Mouse (Mus musculus) forebrain, postnatal 0 days (tissue): ENCODE measurements at regions not wholly inside any gene's neighbourhood (a gene's known extent, or its start where the extent isn't known, plus 50 kb on each side); places are given as distances from the start of the nearest gene placed in this dataset.
A peak's percentile ranks its signal among the peaks of the same experiment; 100 is the strongest.

Experiments used
- ATAC-seq: fragments of 200-750 bp; cut with Nextera tagmentation; 2 replicates; pipeline ENCODE4 v1.8.0; 2017; ENCODE audit warnings: mild to moderate bottlenecking, moderate library complexity
- DNase-seq: peaks from one replicate; pipeline ENCODE4 v3.0.0-alpha.2; 2015
- H3K27ac ChIP-seq: fragments of 300-500 bp; sonication (generic); 2 replicates; pipeline ENCODE4 v1.5.1; 2014; ENCODE audit warnings: low read depth, mild to moderate bottlenecking, antibody characterized with exemption, low read length, moderate library complexity, mixed read lengths
- H3K27me3 ChIP-seq: fragments of 300-500 bp; sonication (generic); 2 replicates; pipeline ENCODE4 v1.6.1; 2014; ENCODE audit warnings: mild to moderate bottlenecking, low read length, mixed read lengths; ENCODE audit not compliant: insufficient read depth
- H3K36me3 ChIP-seq: fragments of 300-500 bp; sonication (generic); 2 replicates; pipeline ENCODE4 v1.6.1; 2014; ENCODE audit warnings: mild to moderate bottlenecking, moderate library complexity; ENCODE audit not compliant: insufficient read depth
- H3K4me1 ChIP-seq: fragments of 300-500 bp; sonication (generic); 2 replicates; pipeline ENCODE4 v1.6.1; 2014; ENCODE audit warnings: antibody characterized with exemption; ENCODE audit not compliant: insufficient read depth
- H3K4me2 ChIP-seq: fragments of 300-500 bp; sonication (generic); 2 replicates; pipeline ENCODE4 v1.6.1; 2014; ENCODE audit warnings: low read depth, mild to moderate bottlenecking, moderate library complexity
- H3K4me3 ChIP-seq: fragments of 300-500 bp; sonication (generic); 2 replicates; pipeline ENCODE4 v1.5.1; 2014; ENCODE audit warnings: low read depth, low read length, mixed read lengths
- H3K9ac ChIP-seq: fragments of 300-500 bp; sonication (generic); 2 replicates; pipeline ENCODE4 v1.6.1; 2014; ENCODE audit warnings: mild to moderate bottlenecking
- H3K9me3 ChIP-seq: fragments of 300-500 bp; sonication (generic); 2 replicates; pipeline ENCODE4 v1.6.1; 2016; ENCODE audit warnings: low read length
- CTCF ChIP-seq: sonication (generic); IDR thresholded peaks from 2 replicates; pipeline ENCODE4 v1.5.1; 2016; ENCODE audit warnings: antibody characterized with exemption, control low read depth, low read depth
- WGBS: fragments of 180-500 bp; shearing (Covaris S2); extraction: QIAGEN DNeasy Blood & Tissue Kit; methylation state at CpG from one replicate; pipeline ENCODE4 v1.1.7; 2014; 5-methylcytosine and 5-hydroxymethylcytosine counted together

DNA sequence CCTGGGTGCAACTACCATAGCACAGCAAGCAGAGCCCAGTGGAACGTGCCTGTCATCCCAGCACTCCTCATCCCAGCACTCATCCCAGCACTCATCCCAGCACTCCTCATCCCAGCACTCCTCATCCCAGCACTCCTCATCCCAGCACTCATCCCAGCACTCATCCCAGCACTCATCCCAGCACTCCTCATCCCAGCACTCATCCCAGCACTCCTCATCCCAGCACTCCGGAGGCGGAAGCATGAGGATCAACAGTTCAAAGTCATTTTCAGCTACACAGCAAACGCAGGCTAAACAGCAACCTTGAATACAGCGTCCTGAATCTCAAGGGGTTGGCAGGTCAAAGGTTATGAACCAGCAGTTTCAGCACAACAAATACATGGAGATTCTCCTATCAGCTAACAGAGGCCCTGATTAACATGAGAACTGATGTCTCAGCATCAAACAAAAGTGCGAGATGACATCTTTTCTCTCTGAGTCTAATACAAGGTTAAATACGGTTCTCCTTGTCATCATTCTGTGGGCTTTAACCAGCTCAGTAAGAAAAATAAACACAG lies 211.8 kb downstream of the Pdcd6ip start:
- no peak for TF ChIP-seq CTCF
- Histone ChIP-seq H3K9me3 (no peaks in the 10 kb centered on the region), H3K36me3 (no peaks in the 10 kb centered on the region), H3K9ac (no peak overlapping the region), H3K27me3 (no peaks in the 10 kb centered on the region), H3K27ac (no peak overlapping the region), H3K4me3 (no peak overlapping the region), H3K4me1 (no peaks in the 10 kb centered on the region), H3K4me2 (no peak overlapping the region)
- ATAC-seq, result no peak
- DNase-seq, result no peak
- 63% methylated on average over 7 of the region's 7 CpGs for WGBS

DNA sequence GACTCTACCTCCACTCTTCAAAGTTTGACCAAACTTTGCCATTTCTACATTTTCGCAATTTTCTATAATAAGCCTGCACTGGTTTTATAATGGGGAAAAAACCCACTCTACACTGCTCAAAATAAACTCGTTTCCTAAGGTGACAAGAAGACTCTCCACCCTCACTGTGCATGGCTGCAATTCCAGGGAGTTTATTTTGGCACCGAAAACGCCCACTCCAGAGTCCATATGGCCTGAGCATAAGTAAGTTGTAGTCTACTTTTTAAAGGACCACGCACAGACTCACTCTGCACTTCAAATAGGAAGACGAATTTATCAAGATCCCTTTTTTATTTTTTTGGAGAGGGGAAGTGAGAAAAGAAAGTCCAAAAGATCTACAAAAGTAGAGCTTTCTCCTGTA lies 219.4 kb downstream of the Pdcd6ip start:
- Histone ChIP-seq H3K4me1 (no peaks in the 10 kb centered on the region), H3K9ac (no peak overlapping the region), H3K27ac (no peak overlapping the region), H3K4me2 (no peak overlapping the region), H3K27me3 (no peaks in the 10 kb centered on the region), H3K36me3 (no peaks in the 10 kb centered on the region), H3K4me3 (no peak overlapping the region), H3K9me3 (no peaks in the 10 kb centered on the region)
- ATAC-seq (peak; percentile 45; the same call in 1 of the 2 replicates), DNase-seq (no peak)
- no peak for TF ChIP-seq CTCF
- WGBS, result 67% methylated on average over 6 of the region's 6 CpGs

DNA sequence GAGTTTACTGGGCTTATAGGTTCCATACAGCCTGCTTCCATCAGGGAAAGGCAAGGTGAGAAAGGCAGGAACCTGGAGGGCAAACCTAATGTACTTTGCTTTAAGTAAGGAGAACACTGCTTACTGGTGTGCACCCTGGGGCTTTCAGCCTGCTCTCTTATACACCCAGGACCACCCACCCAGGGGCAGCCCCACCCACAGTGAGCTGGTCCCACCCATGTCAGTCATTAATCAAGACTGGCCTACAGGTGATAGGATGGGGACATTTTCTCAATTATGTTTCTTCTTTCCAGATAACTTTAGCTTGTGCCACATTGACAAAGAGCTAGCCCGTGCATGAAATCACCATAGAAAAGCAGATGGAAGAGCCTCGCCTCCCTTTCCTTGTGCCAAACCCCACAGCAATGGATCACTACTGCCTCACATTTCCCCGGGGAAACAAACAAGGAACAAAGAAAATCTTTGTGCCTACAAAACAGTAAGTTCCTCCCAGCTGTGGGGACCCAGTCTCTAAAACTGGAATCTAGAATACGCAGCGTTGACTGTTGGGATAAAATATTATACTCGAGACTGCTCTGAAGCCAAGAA lies 221.5 kb downstream of the Pdcd6ip start:
- Histone ChIP-seq H3K27ac (no peak overlapping the region), H3K9ac (no peak overlapping the region), H3K9me3 (no peaks in the 10 kb centered on the region), H3K36me3 (no peaks in the 10 kb centered on the region), H3K4me3 (no peak overlapping the region), H3K4me1 (no peaks in the 10 kb centered on the region), H3K27me3 (no peaks in the 10 kb centered on the region), H3K4me2 (no peak overlapping the region)
- DNase-seq (no peak), ATAC-seq (peak; percentile 43; the same call in 1 of the 2 replicates)
- no peak for TF ChIP-seq CTCF
- 45% methylated on average over 6 of the region's 6 CpGs for WGBS

DNA sequence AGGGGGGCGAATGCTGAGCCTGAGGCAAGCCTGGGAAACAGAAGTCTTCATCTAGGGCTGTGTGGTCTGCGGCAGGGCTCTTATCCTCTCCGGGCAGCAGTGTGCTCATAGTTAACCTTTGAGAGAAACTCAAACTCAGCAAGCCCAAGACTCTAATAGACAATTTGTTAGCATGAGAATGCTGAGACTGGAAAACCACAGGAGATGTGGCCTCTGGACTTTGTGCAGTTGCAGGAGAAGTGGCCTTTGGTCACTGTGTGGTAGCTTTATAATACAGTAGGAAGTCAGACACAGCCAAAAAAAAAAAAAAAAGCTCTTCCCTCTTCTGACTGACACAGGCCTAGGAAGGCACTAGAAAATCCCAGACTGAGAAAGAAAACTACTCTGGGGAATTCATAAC lies 228.2 kb downstream of the Pdcd6ip start:
- ATAC-seq, result no peak
- DNase-seq, result no peak
- Histone ChIP-seq H3K36me3 (no peaks in the 10 kb centered on the region), H3K4me2 (no peak overlapping the region), H3K4me3 (no peak overlapping the region), H3K9ac (no peak overlapping the region), H3K27ac (no peak overlapping the region), H3K9me3 (no peaks in the 10 kb centered on the region), H3K4me1 (no peaks in the 10 kb centered on the region), H3K27me3 (no peaks in the 10 kb centered on the region)
- 85% methylated on average over 3 of the region's 3 CpGs for WGBS
- no peak for TF ChIP-seq CTCF

DNA sequence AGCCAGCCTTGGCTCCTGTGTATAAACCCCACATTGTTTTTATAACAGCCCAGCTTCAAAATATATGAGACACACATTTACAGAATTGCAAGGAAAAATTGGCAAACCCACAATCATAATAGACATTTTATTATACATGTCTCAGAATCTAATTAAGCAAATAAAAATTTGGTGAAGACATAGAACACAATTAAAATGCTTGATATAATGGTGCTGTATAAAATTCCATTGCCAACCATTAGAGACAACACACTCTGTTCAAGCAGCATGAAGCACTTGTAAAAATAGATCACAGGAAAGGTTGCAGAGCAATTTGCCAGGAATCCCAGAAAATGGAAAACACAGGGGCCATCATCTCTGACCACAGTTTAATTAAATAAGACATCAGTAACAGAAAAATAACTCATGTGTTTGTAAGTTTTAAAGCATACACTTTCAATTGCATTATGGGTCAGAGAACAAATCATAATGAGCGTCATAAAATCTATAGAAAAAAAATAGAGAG lies 229.2 kb downstream of the Pdcd6ip start:
- 85% methylated on average over 1 of the region's 1 CpGs for WGBS
- no peak overlapping the region for H3K27ac ChIP-seq
- H3K9me3 ChIP-seq, result no peaks in the 10 kb centered on the region
- H3K9ac ChIP-seq, result no peak overlapping the region
- H3K4me3 ChIP-seq, result no peak overlapping the region
- H3K4me1 ChIP-seq, result no peaks in the 10 kb centered on the region
- H3K36me3 ChIP-seq, result no peaks in the 10 kb centered on the region
- DNase-seq (no peak), ATAC-seq (no peak)
- no peak overlapping the region for H3K4me2 ChIP-seq
- no peaks in the 10 kb centered on the region for H3K27me3 ChIP-seq
- no peak for TF ChIP-seq CTCF

DNA sequence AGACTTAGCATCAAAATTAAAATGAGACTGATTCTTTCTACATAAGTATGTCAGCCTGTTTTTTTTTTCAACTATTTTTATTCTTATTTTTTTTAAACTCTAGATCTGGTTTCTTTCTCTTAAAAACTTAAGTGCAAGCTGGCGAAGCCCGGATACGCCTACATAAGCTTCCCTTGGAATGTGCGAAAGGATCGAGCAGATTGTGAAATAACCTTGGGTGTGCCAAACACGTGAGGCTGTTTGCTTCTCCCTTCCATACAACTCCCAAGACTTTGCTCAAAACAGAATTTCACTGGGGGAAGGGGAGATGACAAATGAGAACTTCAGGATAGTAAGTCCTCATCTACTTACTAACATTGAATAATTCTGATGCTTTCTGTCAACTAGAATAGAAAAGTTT lies 236.3 kb downstream of the Pdcd6ip start:
- Histone ChIP-seq H3K9me3 (no peaks in the 10 kb centered on the region), H3K4me1 (no peaks in the 10 kb centered on the region), H3K4me3 (no peak overlapping the region), H3K4me2 (no peak overlapping the region), H3K36me3 (no peaks in the 10 kb centered on the region), H3K27me3 (no peaks in the 10 kb centered on the region), H3K9ac (no peak overlapping the region), H3K27ac (no peak overlapping the region)
- TF ChIP-seq CTCF, result no peak
- ATAC-seq (peak; percentile 85), DNase-seq (peak; percentile 82)
- 72% methylated on average over 6 of the region's 6 CpGs for WGBS

DNA sequence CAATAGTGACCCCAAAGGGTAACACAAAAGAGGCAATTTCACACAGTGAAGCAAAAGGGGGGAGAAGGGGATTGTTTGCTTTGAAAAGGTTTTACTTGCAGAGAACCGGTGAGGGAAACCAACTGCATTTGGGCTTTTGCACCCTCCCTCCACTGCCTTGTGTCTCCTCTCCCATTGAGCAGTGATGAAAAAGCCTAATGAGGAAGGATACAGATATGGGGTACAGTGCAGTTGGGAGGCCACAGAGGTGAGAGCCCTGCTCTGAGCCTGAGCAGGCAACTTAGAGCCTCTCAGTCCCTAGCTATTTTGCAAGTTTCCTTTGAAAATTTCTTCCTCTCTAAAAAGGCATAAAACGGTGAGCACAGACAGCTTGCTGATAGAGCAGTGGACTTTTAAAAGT lies 245.2 kb downstream of the Pdcd6ip start:
- no peak for TF ChIP-seq CTCF
- no peaks in the 10 kb centered on the region for H3K27me3 ChIP-seq
- peak; percentile 10; the same call in 1 of the 2 replicates for ATAC-seq
- no peaks in the 10 kb centered on the region for H3K36me3 ChIP-seq
- WGBS, result 13% methylated on average over 2 of the region's 2 CpGs
- H3K9ac ChIP-seq, result no peak overlapping the region
- no peak overlapping the region for H3K4me3 ChIP-seq
- H3K4me2 ChIP-seq, result no peak overlapping the region
- DNase-seq, result no peak
- no peaks in the 10 kb centered on the region for H3K9me3 ChIP-seq
- no peaks in the 10 kb centered on the region for H3K4me1 ChIP-seq
- peak overlapping the region; percentile 21 for H3K27ac ChIP-seq
